In genomic region chr2:91283972-91284371, GRCm38 (mm10) we compare ENCODE assay signal across 18 mouse cellular contexts. TPM values are rescaled to one million over a fixed set of nuclear protein-coding genes. Genes with fewer than 3 reads are reported as not detected.
DNase-seq lines count a peak whose midpoint lies in the region; ATAC-seq and TF ChIP-seq lines count a peak whose summit lies in the region.
"Had no signal": no experiment of that assay in that cellular context is flagged by ENCODE, and none has a peak within 500 bp of the region (broad histone marks: within the 10 kb centered on the region; RNA-seq: fewer than 3 reads in every experiment).

No protein-coding gene starts in this region.

- no peaks in the 10 kb centered on the region for H3K9me3 ChIP-seq in lung, embryonic 14.5 days (ENCODE audit: low read depth, low read length)
- no peaks in the 10 kb centered on the region for H3K9me3 ChIP-seq in limb, embryonic 14.5 days (ENCODE audit: control insufficient read depth, low read length)
- H3K9me3 ChIP-seq: heart, embryonic 10.5 days; liver, embryonic 15.5 days had no signal

- H3K4me1 ChIP-seq in lung, embryonic 14.5 days (ENCODE audit: insufficient read depth) = no peaks in the 10 kb centered on the region
- peaks cover 9% of the 10 kb centered on the region for H3K4me1 ChIP-seq in limb, embryonic 14.5 days (ENCODE audit: control insufficient read depth, insufficient read depth, low read length)

- no peak overlapping the region for H3K4me3 ChIP-seq in gastrocnemius, adult 2 months
- H3K4me3 ChIP-seq in lung, embryonic 14.5 days (ENCODE audit: low read depth, low read length) = no peak overlapping the region
- no peak overlapping the region for H3K4me3 ChIP-seq in limb, embryonic 14.5 days (replicated peaks; ENCODE audit: low read length)
- H3K4me3 ChIP-seq: heart, embryonic 10.5 days; liver, embryonic 15.5 days had no signal

- TF ChIP-seq POLR2A in limb, embryonic 14.5 days (IDR thresholded peaks at IDR 0.05; ENCODE audit: borderline replicate concordance, extremely low read depth, insufficient read depth, insufficient read length) = no peak

- no peak for TF ChIP-seq CTCF in gastrocnemius, adult 2 months (IDR thresholded peaks at IDR 0.05)
- no peak for TF ChIP-seq CTCF in lung, embryonic 14.5 days (IDR thresholded peaks at IDR 0.05; ENCODE audit: low read depth)

- intact Hi-C loops in gastrocnemius, adult 2 months (cut with DNase I) = no loop called here

- H3K27me3 ChIP-seq in lung, embryonic 14.5 days (ENCODE audit: insufficient read depth, low read length) = no peaks in the 10 kb centered on the region
- no peaks in the 10 kb centered on the region for H3K27me3 ChIP-seq in limb, embryonic 14.5 days (ENCODE audit: control insufficient read depth, insufficient read depth, low read length)
- H3K27me3 ChIP-seq: liver, embryonic 15.5 days had no signal

- ATAC-seq in lung, embryonic 14.5 days (ENCODE audit: insufficient read depth) = no peak
- no peak for ATAC-seq in limb, embryonic 14.5 days (ENCODE audit: low FRiP score, low read depth)

- no peaks in the 10 kb centered on the region for H3K36me3 ChIP-seq in lung, embryonic 14.5 days (ENCODE audit: insufficient read depth)
- H3K36me3 ChIP-seq in limb, embryonic 14.5 days (ENCODE audit: control insufficient read depth, insufficient read depth, low read length) = no peaks in the 10 kb centered on the region
- H3K36me3 ChIP-seq: heart, embryonic 10.5 days; liver, embryonic 15.5 days had no signal

- 79% methylated on average over 3 of the region's 3 CpGs for WGBS in lung, embryonic 14.5 days
- 67% methylated on average over 3 of the region's 3 CpGs for WGBS in limb, embryonic 14.5 days

- peak; percentile 56 for DNase-seq in cerebellum, adult 11-12 months
- DNase-seq in cerebellum, adult 11 months = no peak
- no peak for DNase-seq in gastrocnemius, adult 2 months
- no peak for DNase-seq in gastrocnemius, postnatal 25 days
- no peak for DNase-seq in lung, embryonic 14.5 days
- no peak for DNase-seq in lung, postnatal 36 days
- DNase-seq in limb, embryonic 14.5 days (ENCODE audit: low spot score) = no peak
- no peak for DNase-seq in urinary bladder, postnatal 10 days (ENCODE audit: low spot score)
- DNase-seq: adrenal gland, adult 8-10 months; gastrocnemius, postnatal 14 days; kidney, adult 11 months; kidney, postnatal 14 days; retina, postnatal 1 day; thymus, postnatal 14 days had no signal

- H3K9ac ChIP-seq in lung, embryonic 14.5 days = no peak overlapping the region
- H3K9ac ChIP-seq in limb, embryonic 14.5 days (ENCODE audit: low read depth, low read length, severe bottlenecking) = no peak overlapping the region
- H3K9ac ChIP-seq: liver, embryonic 15.5 days had no signal

- peak overlapping the region; percentile 46 for H3K27ac ChIP-seq in gastrocnemius, adult 2 months
- H3K27ac ChIP-seq in lung, embryonic 14.5 days (ENCODE audit: low read depth) = peak overlapping the region; percentile 36; the same call in 1 of the 2 replicates
- H3K27ac ChIP-seq in limb, embryonic 14.5 days (replicated peaks; ENCODE audit: low read depth, low read length) = peak overlapping the region; percentile 48; the same call in 1 of the 2 replicates
- H3K27ac ChIP-seq: liver, embryonic 15.5 days had no signal

- no peak overlapping the region for H3K4me2 ChIP-seq in lung, embryonic 14.5 days
- no peak overlapping the region for H3K4me2 ChIP-seq in limb, embryonic 14.5 days (replicated peaks; ENCODE audit: low read depth, low read length, severe bottlenecking)
- H3K4me2 ChIP-seq: liver, embryonic 15.5 days had no signal

RNA-seq across cellular contexts. Expression of gene Arfgap2, which starts 19.2 kb away (rescaled TPM):
- total RNA-seq in gastrocnemius, adult 2 months (2021) = 100 to 1,000 TPM; 152 to 211 TPM
- total RNA-seq in gastrocnemius, postnatal 25 days (2021) = 100 to 1,000 TPM; 100 to 119 TPM
- 81.1 and 81.2 TPM in 2 replicates for polyA plus RNA-seq in lung, embryonic 14.5 days (2014; fragmentation: Nextera tagmentation; extraction: Ambion mirVana)
- polyA plus RNA-seq in limb, embryonic 14.5 days (2012; rRNA removed) = 58.7 and 59.8 TPM in 2 replicates
- polyA plus RNA-seq in limb, embryonic 14.5 days (2014; fragmentation: Nextera tagmentation; extraction: Ambion mirVana) = 76.1 and 78.8 TPM in 2 replicates

RNA-seq across cellular contexts. Expression of gene Pacsin3, which starts 28.2 kb away (rescaled TPM):
- 100 to 1,000 TPM; 375 to 428 TPM for total RNA-seq in gastrocnemius, adult 2 months (2021)
- total RNA-seq in gastrocnemius, postnatal 25 days (2021) = 100 to 1,000 TPM; 265 to 364 TPM
- polyA plus RNA-seq in lung, embryonic 14.5 days (2014; fragmentation: Nextera tagmentation; extraction: Ambion mirVana) = 41.2 and 46.9 TPM in 2 replicates
- polyA plus RNA-seq in limb, embryonic 14.5 days (2012; rRNA removed) = 67.8 and 73.8 TPM in 2 replicates
- polyA plus RNA-seq in limb, embryonic 14.5 days (2014; fragmentation: Nextera tagmentation; extraction: Ambion mirVana) = 43.2 and 44.7 TPM in 2 replicates
- total RNA-seq: common myeloid progenitor, adult 5-6 weeks; monocyte, adult 5-6 weeks had no signal

RNA-seq across cellular contexts. Expression of gene Ddb2, which starts 47.2 kb away (rescaled TPM):
- total RNA-seq in gastrocnemius, adult 2 months (2021) = 1 to 10 TPM; 2.6 to 2.8 TPM
- 1 to 10 TPM; 2.2 to 2.6 TPM for total RNA-seq in gastrocnemius, postnatal 25 days (2021)
- 14.6 and 17.3 TPM in 2 replicates for polyA plus RNA-seq in lung, embryonic 14.5 days (2014; fragmentation: Nextera tagmentation; extraction: Ambion mirVana)
- polyA plus RNA-seq in limb, embryonic 14.5 days (2012; rRNA removed) = 52.8 and 56.4 TPM in 2 replicates
- polyA plus RNA-seq in limb, embryonic 14.5 days (2014; fragmentation: Nextera tagmentation; extraction: Ambion mirVana) = 14.8 and 22.0 TPM in 2 replicates
